Mouse (Mus musculus): ENCODE measurements around the gene Gemin2. TPM values are rescaled to one million over a fixed set of nuclear protein-coding genes. Genes with fewer than 3 reads are reported as not detected.
A peak's percentile ranks its signal among the peaks of the same experiment; 100 is the strongest.
"Not testable (repeated sequence)": the region's sequence is repeated elsewhere in the genome, so short reads cannot be mapped to it uniquely, and the experiment has no call there.

Gemin2 gene
- 15.7 and 18.9 TPM in 2 replicates for polyA plus RNA-seq (2015; fragmentation: Nextera tagmentation; extraction: Ambion mirVana)

- H3K27ac ChIP-seq (ENCODE audit: low read length), result peak within 1 kb of the TSS; percentile 96
- under 1% methylated on average over 28 of the region's 28 CpGs for WGBS (ENCODE audit: insufficient replicate concordance)
- H3K4me2 ChIP-seq (ENCODE audit: low read depth, low read length), result peak within 1 kb of the TSS; percentile 94
- no peaks in the 10 kb centered on the region for H3K9me3 ChIP-seq (replicated peaks; ENCODE audit: control insufficient read depth, low read length)
- no peaks in the 10 kb centered on the region for H3K27me3 ChIP-seq (ENCODE audit: control insufficient read depth, insufficient read depth, low read depth, low read length)
- H3K4me3 ChIP-seq (ENCODE audit: low read depth, low read length), result peak within 1 kb of the TSS; percentile 83
- peak; percentile 67 for ATAC-seq (ENCODE audit: low read depth)
- H3K4me1 ChIP-seq (ENCODE audit: control insufficient read depth, low read depth, low read length), result peaks cover 21% of the 10 kb centered on the region
- H3K9ac ChIP-seq (ENCODE audit: low read depth, low read length), result peak within 1 kb of the TSS; percentile 85
- H3K36me3 ChIP-seq (ENCODE audit: control insufficient read depth, insufficient read depth), result peaks cover 2% of the 10 kb centered on the region
These were observed at the start of gene Gemin2 for GRCm38 (mm10) chr12:59013234-59013633. Gene Gemin2, plus strand, starts transcription at chr12:59013393.

- no peak for ATAC-seq (ENCODE audit: low read depth)
- 62% methylated on average over 4 of the region's 4 CpGs for WGBS (ENCODE audit: insufficient replicate concordance)
These were observed 48.6 kb upstream of the Gemin2 start for GRCm38 (mm10) chr12:58964583-58964982.

GRCm38 (mm10) chr12:58976966-58977365, 36.2 kb upstream of the Gemin2 start:
- H3K36me3 ChIP-seq (ENCODE audit: control insufficient read depth, insufficient read depth), result no peaks in the 10 kb centered on the region; the same call in none of the 2 replicates
- H3K27me3 ChIP-seq (ENCODE audit: control insufficient read depth, insufficient read depth, low read depth, low read length), result no peaks in the 10 kb centered on the region
- H3K4me2 ChIP-seq (ENCODE audit: low read depth, low read length), result no peak overlapping the region
- no peak overlapping the region for H3K27ac ChIP-seq (ENCODE audit: low read length)
- H3K4me1 ChIP-seq (ENCODE audit: control insufficient read depth, low read depth, low read length), result peaks cover 7% of the 10 kb centered on the region; the same call in 1 of the 2 replicates
- ATAC-seq (ENCODE audit: low read depth), result no peak
- no peaks in the 10 kb centered on the region for H3K9me3 ChIP-seq (replicated peaks; ENCODE audit: control insufficient read depth, low read length)
- 65% methylated on average over 2 of the region's 2 CpGs for WGBS (ENCODE audit: insufficient replicate concordance)
- no peak overlapping the region for H3K4me3 ChIP-seq (ENCODE audit: low read depth, low read length)
- no peak overlapping the region for H3K9ac ChIP-seq (ENCODE audit: low read depth, low read length)

More at GRCm38 (mm10) chr12:58964583-58964982, 48.6 kb upstream of the Gemin2 start:
- H3K9ac ChIP-seq (ENCODE audit: low read depth, low read length), result no peak overlapping the region
- no peaks in the 10 kb centered on the region for H3K27me3 ChIP-seq (ENCODE audit: control insufficient read depth, insufficient read depth, low read depth, low read length)
- no peak overlapping the region for H3K4me3 ChIP-seq (ENCODE audit: low read depth, low read length)
- no peaks in the 10 kb centered on the region for H3K4me1 ChIP-seq (ENCODE audit: control insufficient read depth, low read depth, low read length)
- H3K27ac ChIP-seq (ENCODE audit: low read length), result no peak overlapping the region
- H3K36me3 ChIP-seq (ENCODE audit: control insufficient read depth, insufficient read depth), result peaks cover 5% of the 10 kb centered on the region
- no peaks in the 10 kb centered on the region for H3K9me3 ChIP-seq (replicated peaks; ENCODE audit: control insufficient read depth, low read length)
- H3K4me2 ChIP-seq (ENCODE audit: low read depth, low read length), result no peak overlapping the region

GRCm38 (mm10) chr12:58981178-58981661, 32.0 kb upstream of the Gemin2 start:
- not testable (repeated sequence) for H3K4me2 ChIP-seq (ENCODE audit: low read depth, low read length); H3K9me3 ChIP-seq (replicated peaks; ENCODE audit: control insufficient read depth, low read length); H3K27ac ChIP-seq (ENCODE audit: low read length); H3K36me3 ChIP-seq (ENCODE audit: control insufficient read depth, insufficient read depth); H3K4me3 ChIP-seq (ENCODE audit: low read depth, low read length); H3K9ac ChIP-seq (ENCODE audit: low read depth, low read length); H3K4me1 ChIP-seq (ENCODE audit: control insufficient read depth, low read depth, low read length); H3K27me3 ChIP-seq (ENCODE audit: control insufficient read depth, insufficient read depth, low read depth, low read length)
- ATAC-seq (ENCODE audit: low read depth), result peak; percentile 76
- WGBS (ENCODE audit: insufficient replicate concordance), result 48% methylated on average over 6 of the region's 6 CpGs

GRCm38 (mm10) chr12:58985766-58986165, 27.4 kb upstream of the Gemin2 start:
- H3K9me3 ChIP-seq (replicated peaks; ENCODE audit: control insufficient read depth, low read length), result no peaks in the 10 kb centered on the region
- no peak overlapping the region for H3K9ac ChIP-seq (ENCODE audit: low read depth, low read length)
- no peaks in the 10 kb centered on the region for H3K27me3 ChIP-seq (ENCODE audit: control insufficient read depth, insufficient read depth, low read depth, low read length)
- ATAC-seq (ENCODE audit: low read depth), result no peak
- no peak overlapping the region for H3K4me2 ChIP-seq (ENCODE audit: low read depth, low read length)
- H3K4me3 ChIP-seq (ENCODE audit: low read depth, low read length), result no peak overlapping the region
- no peaks in the 10 kb centered on the region; the same call in 1 of the 2 replicates for H3K36me3 ChIP-seq (ENCODE audit: control insufficient read depth, insufficient read depth)
- peaks cover 7% of the 10 kb centered on the region; the same call in 1 of the 2 replicates for H3K4me1 ChIP-seq (ENCODE audit: control insufficient read depth, low read depth, low read length)
- WGBS (ENCODE audit: insufficient replicate concordance), result 76% methylated on average over 3 of the region's 3 CpGs
- H3K27ac ChIP-seq (ENCODE audit: low read length), result no peak overlapping the region

GRCm38 (mm10) chr12:59010482-59010881, 2.7 kb upstream of the Gemin2 start:
- H3K4me2 ChIP-seq (ENCODE audit: low read depth, low read length), result peak overlapping the region; percentile 74
- no peaks in the 10 kb centered on the region for H3K9me3 ChIP-seq (replicated peaks; ENCODE audit: control insufficient read depth, low read length)
- no peak for ATAC-seq (ENCODE audit: low read depth)
- 51% methylated on average over 2 of the region's 2 CpGs for WGBS (ENCODE audit: insufficient replicate concordance)
- peaks cover 6% of the 10 kb centered on the region; the same call in 1 of the 2 replicates for H3K36me3 ChIP-seq (ENCODE audit: control insufficient read depth, insufficient read depth)
- peaks cover 21% of the 10 kb centered on the region for H3K4me1 ChIP-seq (ENCODE audit: control insufficient read depth, low read depth, low read length)
- no peak overlapping the region for H3K9ac ChIP-seq (ENCODE audit: low read depth, low read length)
- peak overlapping the region; percentile 83 for H3K4me3 ChIP-seq (ENCODE audit: low read depth, low read length)
- no peak overlapping the region; the same call in 1 of the 2 replicates for H3K27ac ChIP-seq (ENCODE audit: low read length)
- no peaks in the 10 kb centered on the region for H3K27me3 ChIP-seq (ENCODE audit: control insufficient read depth, insufficient read depth, low read depth, low read length)

GRCm38 (mm10) chr12:59011275-59011843, 1.8 kb upstream of the Gemin2 start:
- under 1% methylated on average over 25 of the region's 25 CpGs for WGBS (ENCODE audit: insufficient replicate concordance)
- Histone ChIP-seq H3K4me2 (ENCODE audit: low read depth, low read length) (peak overlapping the region; percentile 74), H3K27ac (ENCODE audit: low read length) (peak overlapping the region; percentile 97), H3K9ac (ENCODE audit: low read depth, low read length) (peak overlapping the region; percentile 88), H3K36me3 (ENCODE audit: control insufficient read depth, insufficient read depth) (peaks cover 3% of the 10 kb centered on the region; the same call in 1 of the 2 replicates), H3K27me3 (ENCODE audit: control insufficient read depth, insufficient read depth, low read depth, low read length) (no peaks in the 10 kb centered on the region), H3K4me1 (ENCODE audit: control insufficient read depth, low read depth, low read length) (peaks cover 21% of the 10 kb centered on the region), H3K9me3 (replicated peaks; ENCODE audit: control insufficient read depth, low read length) (no peaks in the 10 kb centered on the region), H3K4me3 (ENCODE audit: low read depth, low read length) (peak overlapping the region; percentile 83)
- peak; percentile 52 for ATAC-seq (ENCODE audit: low read depth)

- no peaks in the 10 kb centered on the region for H3K9me3 ChIP-seq (replicated peaks; ENCODE audit: control insufficient read depth, low read length)
- WGBS (ENCODE audit: insufficient replicate concordance), result 0% methylated on average over 48 of the region's 48 CpGs
- peak; percentile 93 for ATAC-seq (ENCODE audit: low read depth)
These were observed 1.1 kb upstream of the Gemin2 start, which contains the start of gene Sec23a for GRCm38 (mm10) chr12:59011844-59012709. Gene Sec23a, minus strand, starts transcription at chr12:59012017.

More at GRCm38 (mm10) chr12:59011844-59012709, 1.1 kb upstream of the Gemin2 start, which contains the start of gene Sec23a:
- H3K27ac ChIP-seq (ENCODE audit: low read length), result peak within 1 kb of the TSS; percentile 97
- H3K4me1 ChIP-seq (ENCODE audit: control insufficient read depth, low read depth, low read length), result peaks cover 21% of the 10 kb centered on the region
- H3K36me3 ChIP-seq (ENCODE audit: control insufficient read depth, insufficient read depth), result no peaks in the 10 kb centered on the region; the same call in 1 of the 2 replicates
- H3K27me3 ChIP-seq (ENCODE audit: control insufficient read depth, insufficient read depth, low read depth, low read length), result no peaks in the 10 kb centered on the region
- H3K9ac ChIP-seq (ENCODE audit: low read depth, low read length), result peak within 1 kb of the TSS; percentile 88
- H3K4me3 ChIP-seq (ENCODE audit: low read depth, low read length), result peak within 1 kb of the TSS; percentile 83
- peak within 1 kb of the TSS; percentile 94 for H3K4me2 ChIP-seq (ENCODE audit: low read depth, low read length)
